Mouse (Mus musculus): ENCODE results near the gene Cramp1l.
A peak's percentile ranks its signal among the peaks of the same experiment; 100 is the strongest.

Cramp1l gene

GRCm38 (mm10) chr17:25015655-25016291 lies at the start of gene Cramp1l, which contains the start of gene Ift140:
Gene Cramp1l (minus strand): TSS chr17:25015788.
Gene Ift140 (plus strand): TSS chr17:25016085.
- peak; percentile 99 for DNase-seq (ENCODE audit: low read depth, low spot score)

- no peak for DNase-seq (ENCODE audit: low read depth, low spot score)
These were observed 49.6 kb upstream of the Cramp1l start for GRCm38 (mm10) chr17:25065189-25065588.

DNA sequence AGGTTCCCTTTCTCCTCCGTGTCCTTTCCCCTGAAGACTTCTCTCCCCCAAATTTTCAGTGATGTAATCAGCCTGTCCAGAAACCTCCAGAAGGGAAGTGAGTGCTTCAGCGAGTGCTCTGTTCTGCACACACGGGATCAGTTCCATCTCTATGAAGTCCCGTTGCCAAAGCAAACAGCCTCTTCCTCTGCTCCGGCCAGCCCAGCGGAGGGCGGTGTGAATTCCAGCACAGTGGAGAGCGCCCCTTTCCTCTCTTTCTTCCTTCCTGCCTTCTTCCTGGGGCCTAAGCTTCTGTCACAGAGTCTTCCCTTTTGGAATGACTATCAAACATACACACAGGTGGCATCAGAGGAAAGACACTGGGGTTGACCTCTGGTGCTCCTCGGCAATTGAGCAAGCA lies 48.8 kb upstream of the Cramp1l start:
- DNase-seq (ENCODE audit: low read depth, low spot score) = no peak

DNA sequence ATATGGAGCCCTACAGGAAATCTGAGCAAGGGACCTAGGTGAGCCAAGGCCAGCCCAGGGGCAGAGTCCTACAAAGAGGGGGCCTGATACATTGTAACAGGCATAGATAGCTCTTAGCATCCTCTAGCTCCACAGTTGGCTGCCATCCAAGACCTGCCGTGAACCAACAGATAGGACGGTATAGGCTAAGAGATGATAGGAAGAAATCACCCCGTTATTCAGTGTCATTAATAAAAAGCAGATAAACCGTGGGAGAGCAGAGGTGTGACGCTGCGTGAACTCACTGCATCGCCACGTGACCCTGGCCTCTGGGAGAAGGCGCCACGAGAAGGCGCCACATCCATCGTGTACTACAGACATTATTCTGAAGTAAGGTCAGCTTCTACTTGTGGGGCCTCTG lies 48.3 kb upstream of the Cramp1l start:
- DNase-seq (ENCODE audit: low read depth, low spot score) = no peak

DNA sequence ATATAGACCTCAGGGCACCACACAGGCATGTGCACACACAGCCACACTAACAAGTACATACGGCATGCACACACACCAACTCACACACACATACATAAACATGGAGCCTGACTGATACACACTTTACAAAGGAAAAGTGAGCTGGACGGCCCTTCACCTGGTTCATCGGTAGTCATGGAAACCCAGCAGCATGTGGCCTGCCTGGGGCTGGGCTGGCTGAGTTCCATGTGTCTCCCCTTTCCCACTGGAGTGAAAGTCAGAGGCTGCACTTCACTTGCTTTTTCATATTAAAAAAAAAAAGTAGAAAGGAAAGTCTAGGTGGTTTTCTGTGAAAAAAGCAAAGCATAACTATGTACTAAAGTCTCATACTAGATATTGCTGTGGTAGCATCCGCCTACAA lies 47.7 kb upstream of the Cramp1l start:
- no peak for DNase-seq (ENCODE audit: low read depth, low spot score)

- no peak for DNase-seq (ENCODE audit: low read depth, low spot score)
These were observed 41.5 kb upstream of the Cramp1l start for GRCm38 (mm10) chr17:25057041-25057440.

GRCm38 (mm10) chr17:25053274-25053673 lies 37.7 kb upstream of the Cramp1l start:
- DNase-seq (ENCODE audit: low read depth, low spot score) = peak; percentile 47

- DNase-seq (ENCODE audit: low read depth, low spot score) = peak; percentile 22
These were observed 31.6 kb upstream of the Cramp1l start for GRCm38 (mm10) chr17:25047143-25047542.

DNA sequence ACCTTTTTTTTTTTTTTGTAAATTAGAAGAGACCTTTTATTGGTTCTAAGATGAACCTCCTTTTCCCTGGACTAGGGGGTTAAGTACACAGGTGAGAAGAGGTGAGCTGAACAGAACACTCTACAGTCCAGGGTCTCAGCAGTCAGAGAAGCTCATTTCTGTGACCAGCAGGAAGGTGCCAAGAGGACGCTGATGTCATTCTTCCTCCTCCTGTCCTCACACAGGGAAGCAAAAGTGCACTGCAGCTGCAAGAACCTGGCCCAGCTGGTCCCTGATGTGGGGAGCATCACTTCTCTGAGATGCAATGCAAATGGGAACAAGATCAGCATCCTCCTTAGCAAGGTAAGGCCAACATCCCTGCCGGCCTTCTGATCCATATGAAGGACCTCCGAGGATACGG lies 29.7 kb upstream of the Cramp1l start:
- DNase-seq (ENCODE audit: low read depth, low spot score) = no peak

GRCm38 (mm10) chr17:25044879-25045278 lies 29.3 kb upstream of the Cramp1l start:
- no peak for DNase-seq (ENCODE audit: low read depth, low spot score)

DNA sequence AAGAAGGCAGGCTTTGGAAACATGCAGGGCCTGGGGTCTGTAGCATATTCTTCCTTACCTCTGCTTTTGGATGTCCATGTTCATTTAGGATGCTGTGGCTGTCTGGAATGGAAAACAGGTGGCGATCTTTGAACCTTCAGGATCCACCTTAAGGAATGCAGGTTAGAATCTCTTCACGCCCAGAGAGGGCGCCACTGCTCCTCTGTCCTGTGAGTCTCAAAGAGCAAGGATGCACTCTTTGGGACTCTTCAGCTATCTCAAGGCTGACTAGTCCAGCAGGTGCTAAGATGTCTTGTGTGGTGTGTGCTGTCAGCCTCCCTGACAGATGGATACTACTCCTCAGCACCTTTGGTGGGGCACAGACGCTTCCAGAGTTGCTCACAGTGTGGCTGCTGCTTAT lies 20.6 kb upstream of the Cramp1l start:
- DNase-seq (ENCODE audit: low read depth, low spot score) = no peak

DNA sequence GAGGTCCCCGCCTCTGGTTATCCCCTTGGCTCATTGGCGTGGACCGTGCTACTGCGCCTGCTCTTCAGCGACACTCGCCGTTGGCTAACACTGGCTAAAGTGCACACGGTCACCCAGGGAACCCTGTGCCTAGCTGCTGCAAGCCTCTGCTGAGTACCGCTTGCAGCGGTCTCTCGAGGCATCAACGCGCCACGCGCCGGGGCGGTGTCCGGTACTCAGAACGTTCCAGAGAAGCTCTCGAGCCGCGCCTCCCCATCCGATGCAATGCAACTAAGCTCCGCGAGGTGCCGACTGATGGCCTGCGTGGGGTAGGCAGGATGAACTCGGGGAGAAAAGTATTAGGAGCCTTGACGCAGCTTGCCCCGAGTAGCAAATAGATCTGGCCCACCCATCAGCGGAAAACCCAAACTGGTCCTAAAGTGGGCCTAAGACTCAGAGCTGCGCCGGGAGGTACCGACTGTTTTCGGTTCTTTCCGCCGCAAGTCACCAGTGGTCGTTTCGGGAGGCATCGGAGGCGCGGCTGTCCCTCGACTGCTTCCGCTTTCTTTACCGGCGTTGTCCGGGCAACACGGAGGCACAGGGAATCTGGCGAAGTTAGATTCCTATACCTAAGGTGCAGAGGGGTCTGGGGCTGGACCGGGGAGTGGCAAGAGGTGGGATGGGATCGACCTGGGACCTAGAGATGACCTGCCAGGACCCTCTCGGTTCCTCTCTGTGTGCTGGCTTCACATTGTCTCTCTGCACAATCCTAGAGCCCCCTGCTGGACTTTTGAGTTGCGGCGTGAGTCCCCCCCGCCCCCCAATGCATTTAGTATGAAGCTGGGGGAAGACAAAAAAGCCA lies 924 bp upstream of the Cramp1l start:
- DNase-seq (ENCODE audit: low read depth, low spot score) = no peak

GRCm38 (mm10) chr17:25014841-25015570 lies 582 bp downstream of the Cramp1l start:
- DNase-seq (ENCODE audit: low read depth, low spot score) = peak; percentile 26

DNA sequence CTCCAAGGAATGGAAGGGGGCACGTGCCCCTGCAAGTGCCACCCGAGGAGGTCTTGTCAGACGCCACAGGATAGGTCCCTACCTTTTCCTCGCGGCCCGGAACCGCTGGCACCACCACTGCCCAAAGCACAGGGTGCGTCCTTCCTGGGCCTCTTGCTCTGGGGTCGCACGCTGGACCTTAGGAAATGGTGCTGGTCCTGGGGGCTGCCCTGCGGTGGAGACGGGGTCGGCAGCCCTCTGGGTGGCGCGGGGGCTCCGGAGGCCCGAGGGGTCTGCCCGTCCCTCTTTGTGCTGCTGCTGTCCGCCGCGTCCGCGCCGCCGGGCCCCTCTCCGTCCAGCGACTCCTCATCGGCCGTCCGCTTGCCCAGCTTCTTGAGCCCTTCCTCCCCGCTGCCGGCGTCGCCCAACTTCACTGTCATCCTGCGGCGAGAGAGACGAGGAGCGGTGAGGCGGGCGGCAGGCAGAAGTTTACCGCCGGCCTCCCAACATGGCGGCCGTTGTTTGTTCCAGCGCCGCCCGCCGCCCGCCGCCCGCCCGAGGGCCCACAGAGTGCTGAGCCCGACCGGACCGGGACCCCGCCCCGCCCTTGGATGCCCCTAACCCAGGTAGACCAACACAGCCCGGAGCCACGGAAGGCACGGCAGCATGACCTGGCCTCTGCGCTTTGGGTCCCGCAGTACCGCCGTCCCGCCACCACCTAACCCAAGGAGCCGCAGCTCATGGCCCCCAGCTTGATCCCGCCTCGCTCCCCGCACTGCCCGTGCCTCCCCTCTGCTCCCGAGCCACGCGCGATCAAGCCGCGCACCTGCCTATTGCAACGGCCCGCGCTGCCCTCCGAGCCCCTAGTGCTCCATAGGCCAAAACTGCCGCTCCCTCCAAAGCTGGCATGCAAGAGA lies 1.7 kb downstream of the Cramp1l start:
- no peak for DNase-seq (ENCODE audit: low read depth, low spot score)

DNA sequence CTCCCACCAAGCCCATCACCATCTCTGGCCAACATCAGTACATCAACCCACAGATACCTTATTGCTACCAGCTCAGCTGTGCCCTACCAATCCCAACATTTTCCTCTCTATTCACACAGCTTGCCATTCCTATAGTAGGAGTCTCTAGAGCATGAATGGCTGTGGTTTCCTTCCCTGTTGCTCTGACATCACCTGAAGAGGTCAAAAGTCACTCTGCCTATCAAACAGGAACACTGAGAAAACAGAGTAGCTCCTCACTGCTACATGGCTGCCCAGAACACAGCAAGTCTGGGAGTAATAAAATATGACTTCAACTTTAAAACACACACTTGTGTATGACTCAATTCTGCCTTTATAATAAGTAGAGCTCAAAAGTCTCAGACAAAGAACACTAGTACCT lies 8.1 kb downstream of the Cramp1l start:
- no peak for DNase-seq (ENCODE audit: low read depth, low spot score)

GRCm38 (mm10) chr17:25005102-25005501 lies 10.5 kb downstream of the Cramp1l start:
- DNase-seq (ENCODE audit: low read depth, low spot score) = no peak

DNA sequence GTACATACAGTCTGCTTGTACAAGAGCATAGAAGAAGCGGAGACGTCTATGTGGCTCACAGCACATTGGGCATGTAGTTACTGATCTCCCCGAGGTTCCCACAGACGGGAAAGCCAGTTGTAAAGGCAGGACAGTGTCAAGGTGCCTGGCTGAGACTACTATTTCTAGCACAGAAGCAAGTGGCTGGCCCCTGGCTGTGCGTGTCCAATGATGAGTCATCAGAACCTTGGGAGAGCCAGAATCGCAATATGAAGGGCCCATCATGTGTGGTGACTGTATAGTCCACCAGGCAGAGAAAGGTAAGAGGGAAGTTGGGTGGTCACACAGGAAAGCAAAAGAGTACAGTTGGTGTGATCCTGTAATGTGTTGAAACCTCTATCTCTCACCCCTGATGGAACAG lies 20.9 kb downstream of the Cramp1l start:
- no peak for DNase-seq (ENCODE audit: low read depth, low spot score)

- peak; percentile 22 for DNase-seq (ENCODE audit: low read depth, low spot score)
These were observed 28.4 kb downstream of the Cramp1l start for GRCm38 (mm10) chr17:24987221-24987620.

DNA sequence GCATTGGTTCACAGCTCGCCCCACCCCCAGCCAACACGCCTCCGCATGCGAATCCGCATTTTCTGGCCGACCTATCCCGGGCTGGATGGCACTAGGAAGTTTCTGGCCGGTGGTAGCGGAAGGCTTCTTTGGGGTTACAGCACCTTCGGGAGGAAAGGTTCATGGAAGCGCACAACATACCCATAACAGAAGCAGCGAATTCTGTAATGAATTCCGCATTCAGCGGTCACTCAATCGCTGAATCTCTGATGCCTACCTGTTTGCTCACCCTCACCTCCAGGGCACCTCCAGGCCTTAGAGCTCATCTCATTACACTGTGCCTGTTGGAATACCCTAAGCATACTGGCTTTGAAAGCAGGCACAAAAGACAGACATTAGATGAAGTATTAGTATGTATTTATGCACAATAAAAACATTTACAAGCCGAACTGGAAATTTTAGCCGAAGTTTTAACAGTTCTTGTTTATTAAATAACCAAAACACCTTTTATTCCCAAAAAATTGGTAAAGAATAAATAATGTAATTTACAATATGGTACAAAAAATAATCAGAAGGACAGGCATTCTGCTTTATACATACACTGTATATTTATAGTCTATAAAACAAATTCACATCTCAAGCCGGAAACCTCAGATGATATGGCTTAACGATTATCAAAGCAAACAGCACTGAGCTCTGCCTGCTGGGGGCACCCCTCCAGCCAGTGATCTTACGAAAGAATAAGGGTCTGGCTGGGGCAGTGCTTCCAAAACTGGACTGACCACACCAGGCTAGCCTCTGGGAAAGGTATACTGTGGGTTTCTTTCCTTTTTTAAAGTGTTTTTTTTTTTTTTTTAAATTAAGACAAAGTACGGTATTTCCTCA lies 54.5 kb downstream of the Cramp1l start:
- no peak for DNase-seq (ENCODE audit: low read depth, low spot score)

- peak; percentile 91 for DNase-seq (ENCODE audit: low read depth, low spot score)
These were observed 55.3 kb downstream of the Cramp1l start, which contains the start of gene Jpt2 for GRCm38 (mm10) chr17:24960135-24960851. Gene Jpt2 (minus strand): TSS chr17:24960689.
